Mouse (Mus musculus) spleen, adult 18-20 months (tissue): ENCODE results near the gene Uchl3.
A peak's percentile ranks its signal among the peaks of the same experiment; 100 is the strongest.

Experiments
- DNase-seq, 2 experiments: peaks; one replicate each; pipeline ENCODE4 v3.0.0; 2022; ENCODE audit warnings: mixed read lengths in 2 of 2

The Uchl3 gene

DNA sequence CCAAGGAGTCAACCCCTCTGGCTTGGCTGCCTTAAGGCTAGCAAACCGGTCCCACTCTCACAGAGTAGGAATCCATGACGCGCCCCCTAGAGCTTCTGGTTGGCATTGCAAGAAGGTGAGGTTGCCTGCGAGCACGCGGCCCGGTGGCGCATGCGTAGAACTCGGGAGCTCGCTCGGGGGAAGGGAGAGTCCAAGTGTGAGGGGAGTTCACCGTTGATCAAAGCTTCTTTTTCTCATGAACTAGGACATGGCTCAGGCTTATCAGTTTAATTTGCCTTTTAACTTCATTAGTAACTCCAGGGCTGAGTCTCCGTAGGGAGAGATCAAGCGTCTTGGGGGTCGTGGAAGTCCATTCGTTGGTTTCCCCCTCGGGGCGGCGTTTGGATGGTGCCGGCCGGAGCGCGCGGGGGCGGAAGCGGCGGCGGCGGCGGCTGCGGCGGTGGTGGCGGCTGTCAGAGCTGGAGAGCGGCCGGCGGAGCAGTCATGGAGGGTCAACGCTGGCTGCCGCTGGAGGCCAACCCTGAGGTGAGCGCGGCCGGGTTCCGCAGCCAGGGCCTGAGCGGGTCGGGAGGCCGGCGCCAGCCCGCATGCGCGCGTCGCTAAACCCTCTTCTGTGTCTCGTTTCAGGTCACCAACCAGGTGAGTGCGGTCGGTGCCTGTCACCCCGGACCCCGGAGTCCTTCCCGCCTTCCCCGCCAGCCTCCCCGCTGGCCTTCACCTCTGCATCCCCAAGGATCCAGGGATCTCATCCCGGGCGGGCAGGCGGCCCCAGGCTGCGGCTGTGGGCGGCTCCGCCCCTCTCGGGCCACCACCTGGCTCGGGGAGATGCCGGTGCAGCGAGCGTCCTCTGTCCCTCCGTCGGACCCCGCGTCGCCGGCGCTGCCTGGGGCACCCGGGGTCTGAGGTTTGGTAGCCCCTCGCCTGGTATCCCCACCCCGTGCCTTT lies at the start of gene Uchl3:
TSS of gene Uchl3 (plus strand) at position 387 of the 945 bp plus-strand sequence.
- DNase-seq: peak; percentile 91 to 98

DNA sequence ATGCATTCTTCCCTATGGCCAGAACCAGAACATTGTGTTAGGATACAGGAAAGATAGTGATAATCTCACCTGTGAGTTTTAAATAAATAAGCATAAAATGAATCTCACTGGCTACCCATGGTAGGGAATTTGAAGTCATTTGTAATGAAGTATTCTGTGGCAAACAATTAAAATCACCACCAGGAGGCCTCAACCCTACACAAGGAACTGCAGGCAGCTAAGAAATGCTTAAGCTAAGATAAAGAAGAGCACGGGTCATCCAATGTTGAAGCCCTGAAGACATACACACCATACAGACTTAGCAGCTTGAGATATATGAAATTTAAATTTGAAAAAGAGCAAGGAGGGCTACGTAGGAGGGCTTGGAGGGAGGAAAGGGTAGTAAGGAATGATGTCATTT lies 47.9 kb upstream of the Uchl3 start:
- no peak for DNase-seq

DNA sequence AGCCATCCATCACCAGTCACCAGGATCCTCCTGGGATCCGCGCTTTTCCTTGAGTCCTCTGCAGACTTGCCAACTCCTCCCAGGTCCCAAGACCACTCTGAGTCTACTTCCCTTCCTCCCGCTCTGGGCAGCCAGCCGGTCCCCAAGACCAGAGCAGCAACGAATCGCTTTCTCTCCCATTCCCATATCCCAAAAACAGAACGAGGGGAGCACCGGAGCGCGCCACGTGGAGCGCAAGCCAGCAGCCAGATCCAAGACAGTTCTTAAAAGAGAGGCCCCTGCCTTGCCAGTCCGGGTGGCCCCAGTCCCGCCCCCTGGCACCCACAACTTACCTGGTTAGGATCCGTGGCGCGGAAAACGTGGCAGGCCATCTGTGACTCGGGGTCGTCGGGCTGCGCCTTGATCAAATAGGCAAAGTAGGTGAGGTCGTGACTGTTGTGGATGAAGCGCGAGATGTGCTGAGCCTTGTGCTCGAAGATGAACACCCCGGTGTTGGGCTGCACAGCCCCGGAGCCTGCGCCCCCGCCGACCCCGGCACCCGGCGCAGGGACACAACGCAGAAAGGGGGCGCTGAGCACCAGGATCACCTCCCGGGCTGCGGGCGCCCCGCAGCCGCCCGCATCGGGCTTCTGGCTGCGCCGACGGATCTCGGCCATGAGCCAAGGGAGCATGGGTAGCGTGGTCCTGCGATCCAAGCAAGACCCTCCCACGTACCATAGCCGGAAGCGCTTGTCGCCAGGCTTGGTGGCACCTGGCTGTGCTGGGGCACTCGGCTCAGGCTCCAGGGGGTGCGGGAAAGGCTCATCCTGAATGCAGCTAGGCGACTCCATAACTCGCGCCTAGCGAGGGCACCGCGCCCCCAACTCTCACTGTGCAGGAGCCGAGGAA lies 45.9 kb upstream of the Uchl3 start:
- peak; percentile 5 to 6 for DNase-seq

DNA sequence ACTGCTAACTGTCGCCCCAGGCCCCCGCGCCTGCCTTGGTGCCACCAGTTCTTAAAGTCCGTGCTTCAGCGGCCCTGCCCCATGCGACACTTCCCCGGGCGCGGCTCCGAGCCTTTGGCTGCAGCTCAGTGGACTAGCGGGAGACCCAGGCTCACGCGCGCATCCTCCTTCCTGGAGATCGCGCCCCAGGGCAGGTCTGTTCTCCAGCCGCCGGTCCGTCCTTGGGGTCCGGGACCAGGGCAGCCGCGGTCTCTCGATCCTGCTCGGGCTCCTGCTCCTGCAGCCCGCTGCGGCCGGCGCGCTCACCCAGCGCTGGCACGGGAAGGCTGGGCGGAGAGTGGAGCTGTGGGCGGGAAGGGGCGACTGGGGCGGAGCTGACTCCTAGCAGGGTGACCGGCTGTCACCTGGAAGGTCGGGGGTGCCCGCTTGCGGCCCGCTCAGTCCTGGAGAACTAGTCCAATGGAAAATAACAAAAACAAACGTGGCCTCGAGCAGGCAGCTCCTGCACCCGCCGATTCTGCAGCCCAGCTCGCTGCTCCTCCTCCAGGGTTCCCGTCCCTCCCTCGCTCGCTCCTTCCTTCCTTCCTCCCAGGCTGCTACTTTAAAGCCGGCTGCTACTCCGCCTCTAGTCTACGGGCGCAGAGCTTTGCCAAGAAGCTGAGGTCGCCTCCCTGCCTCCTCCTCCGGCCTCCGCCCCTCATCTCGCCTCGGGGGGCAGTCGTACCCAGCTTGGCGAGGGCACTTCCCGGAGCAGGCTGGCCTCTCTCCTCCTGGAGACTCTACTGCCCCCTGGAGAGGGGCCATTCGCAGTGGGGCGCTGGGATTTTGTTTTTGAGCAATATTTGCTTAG lies 45.0 kb upstream of the Uchl3 start, which contains the start of gene Tbc1d4:
TSS of gene Tbc1d4 (minus strand) at position 673 of the 850 bp plus-strand sequence.
- peak; percentile 28 to 47 for DNase-seq

DNA sequence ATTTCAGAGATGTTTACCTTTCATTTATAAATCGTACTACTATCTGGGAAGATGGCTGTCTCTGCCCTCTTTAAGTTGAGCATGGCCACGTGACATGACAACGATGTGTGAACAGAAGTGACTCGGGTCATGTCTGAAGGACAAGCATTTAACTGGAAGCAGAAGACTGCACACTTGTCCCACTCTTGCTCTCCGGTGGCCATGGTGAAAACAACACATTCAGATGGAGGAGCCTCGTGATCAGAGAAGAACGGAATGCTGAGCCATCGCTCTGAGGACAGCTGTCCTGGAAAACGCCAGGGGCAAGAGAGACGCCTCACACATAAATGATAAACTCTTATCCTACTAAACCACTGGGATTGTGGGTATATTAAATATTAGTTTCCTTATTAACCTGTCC lies 43.1 kb upstream of the Uchl3 start:
- DNase-seq: no peak

DNA sequence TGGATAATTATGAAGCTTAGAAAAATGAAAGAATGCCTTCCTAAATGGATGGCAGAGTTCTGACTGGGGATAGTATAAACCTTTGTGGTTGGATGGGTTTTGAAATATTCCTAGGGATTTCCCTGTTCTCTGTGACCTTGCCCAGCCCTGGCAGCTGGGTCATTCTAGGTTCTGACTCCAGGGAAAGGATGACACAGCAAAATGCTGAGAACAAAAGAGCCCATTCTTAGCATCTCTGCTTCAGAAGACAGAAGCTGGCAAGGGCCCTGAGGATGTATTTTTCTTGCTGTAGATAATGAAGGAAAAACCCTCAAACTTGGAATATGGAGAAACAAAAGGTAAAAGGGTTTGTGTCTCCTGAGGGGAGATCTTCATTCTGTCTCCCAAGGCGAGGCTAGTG lies 40.6 kb upstream of the Uchl3 start:
- DNase-seq: no peak

DNA sequence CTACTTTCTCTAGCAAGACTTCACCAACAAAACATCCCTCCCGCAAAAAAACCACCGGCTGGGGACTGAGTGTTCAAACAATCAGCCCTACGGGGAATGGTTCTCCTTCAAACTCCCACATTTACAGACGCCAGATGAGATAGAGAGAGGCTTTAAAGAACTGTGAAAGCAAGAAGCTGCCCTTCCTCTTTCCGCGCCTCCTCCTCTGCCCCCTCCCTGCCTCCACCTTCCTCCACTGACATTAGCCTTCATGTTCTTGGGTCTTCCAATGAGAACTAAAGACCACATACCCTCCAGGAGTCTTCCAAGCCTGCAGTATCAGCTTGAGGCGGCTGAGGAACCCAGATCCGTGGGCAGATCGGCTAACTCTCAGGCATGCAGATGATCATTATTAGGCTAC lies 37.6 kb upstream of the Uchl3 start:
- no peak for DNase-seq

DNA sequence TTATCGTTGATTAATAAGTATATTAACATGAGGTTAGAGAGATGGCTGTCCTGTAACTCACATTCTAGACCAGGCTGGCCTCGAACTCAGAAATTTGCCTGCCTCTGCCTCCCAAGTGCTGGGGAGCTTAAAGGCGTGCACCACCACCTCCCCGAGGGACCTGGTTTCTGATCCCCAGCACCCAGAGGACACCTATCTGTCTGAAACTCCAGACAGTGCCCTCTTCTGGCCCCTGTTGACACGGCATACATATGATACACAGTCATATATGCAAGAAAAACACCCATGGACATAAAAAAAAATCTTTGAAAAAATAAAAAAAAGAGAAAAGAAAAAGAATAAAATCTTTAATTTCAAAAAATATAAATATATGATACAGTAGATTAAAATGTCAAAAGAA lies 36.1 kb upstream of the Uchl3 start:
- no peak for DNase-seq

DNA sequence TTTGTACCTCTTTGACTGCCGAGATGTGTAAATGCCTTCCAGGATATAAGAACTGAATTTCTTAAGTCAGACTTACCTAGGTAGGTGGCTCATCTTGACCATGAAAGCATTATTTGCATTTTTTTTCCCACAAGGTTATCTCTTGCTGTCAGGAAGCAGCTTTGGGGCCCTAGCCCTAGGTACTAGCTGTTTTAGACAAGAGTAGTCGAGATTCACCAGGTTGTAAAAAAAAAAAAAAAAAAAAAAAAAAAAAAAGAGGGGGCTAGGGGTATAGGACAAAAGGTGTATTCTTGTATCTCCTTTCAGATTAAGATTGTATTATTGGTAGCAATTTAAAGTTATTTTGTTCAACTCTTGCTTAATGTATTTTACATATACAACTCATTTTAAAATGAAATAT lies 23.2 kb upstream of the Uchl3 start:
- no peak for DNase-seq

DNA sequence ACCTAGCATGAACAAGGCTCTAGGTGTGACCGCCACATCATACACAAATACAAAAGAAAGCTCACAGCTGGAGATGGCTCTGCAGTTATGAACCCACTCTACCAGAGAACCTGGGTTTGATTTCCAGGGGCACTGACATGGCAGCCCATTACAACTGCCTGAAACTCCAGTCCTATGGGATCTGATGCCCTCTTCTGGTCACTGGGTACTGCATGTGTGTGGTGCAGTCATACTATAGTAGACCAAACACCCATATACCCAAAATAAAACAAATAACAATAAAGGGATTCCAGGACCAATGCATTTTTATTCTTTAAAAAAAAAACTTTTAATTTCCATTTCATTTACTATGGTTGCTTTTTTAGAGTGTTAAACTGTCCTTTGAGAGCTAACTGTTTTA lies 18.0 kb upstream of the Uchl3 start:
- no peak for DNase-seq

DNA sequence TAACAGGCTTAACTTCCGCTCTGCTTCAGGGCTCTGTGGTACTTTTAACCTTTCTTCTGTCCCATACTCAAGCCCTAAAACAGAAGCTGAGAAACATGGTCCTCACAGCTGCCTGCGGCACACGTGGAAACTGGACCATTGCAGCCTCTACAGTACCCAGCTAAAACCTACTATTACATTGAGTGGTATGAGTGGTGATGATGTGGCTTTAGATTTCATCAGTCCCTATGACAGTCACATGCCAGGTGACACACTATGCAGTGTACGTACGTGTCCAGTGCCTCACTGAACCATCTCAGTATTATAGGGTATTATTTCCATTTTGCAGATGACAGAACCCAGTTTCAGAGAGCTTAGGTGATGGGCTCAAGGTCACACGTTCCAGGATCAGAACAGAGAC lies 16.4 kb upstream of the Uchl3 start:
- no peak for DNase-seq

DNA sequence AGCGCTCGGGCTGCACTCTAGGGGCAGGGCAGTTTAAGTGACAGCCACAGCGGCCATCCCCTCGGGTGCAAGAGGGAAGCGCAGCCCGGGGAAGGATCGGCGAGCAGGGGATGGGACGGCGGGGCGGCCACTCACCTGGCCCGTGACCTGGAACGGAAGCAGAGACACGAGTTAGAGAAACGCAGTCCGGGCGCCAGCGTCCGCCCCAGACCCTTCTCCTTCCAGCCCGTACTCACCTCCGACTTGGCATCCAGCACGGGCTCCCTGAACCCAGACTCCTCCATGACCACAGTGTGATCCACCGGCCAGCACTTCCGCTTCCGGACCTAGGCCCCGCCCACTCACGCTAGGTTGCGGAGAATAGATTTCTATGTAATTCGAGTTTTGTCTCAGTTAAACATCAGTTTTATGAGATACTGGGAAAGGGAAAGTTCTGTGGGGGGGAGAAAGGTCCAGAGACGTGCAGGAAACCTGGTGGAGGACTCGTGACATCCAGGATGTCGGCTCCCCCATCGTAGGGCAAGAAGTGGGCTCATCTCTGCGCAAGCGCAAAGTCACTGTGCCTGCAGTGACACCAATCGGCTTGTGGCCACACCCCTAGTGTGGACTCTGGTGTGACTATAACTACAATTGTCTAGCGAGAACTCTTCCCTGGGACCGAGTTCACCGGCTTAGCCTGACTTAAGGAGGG lies 13.5 kb upstream of the Uchl3 start, which contains the start of gene Commd6:
TSS of gene Commd6 (minus strand) at position 534 of the 691 bp plus-strand sequence.
- peak; percentile 82 to 86 for DNase-seq

DNA sequence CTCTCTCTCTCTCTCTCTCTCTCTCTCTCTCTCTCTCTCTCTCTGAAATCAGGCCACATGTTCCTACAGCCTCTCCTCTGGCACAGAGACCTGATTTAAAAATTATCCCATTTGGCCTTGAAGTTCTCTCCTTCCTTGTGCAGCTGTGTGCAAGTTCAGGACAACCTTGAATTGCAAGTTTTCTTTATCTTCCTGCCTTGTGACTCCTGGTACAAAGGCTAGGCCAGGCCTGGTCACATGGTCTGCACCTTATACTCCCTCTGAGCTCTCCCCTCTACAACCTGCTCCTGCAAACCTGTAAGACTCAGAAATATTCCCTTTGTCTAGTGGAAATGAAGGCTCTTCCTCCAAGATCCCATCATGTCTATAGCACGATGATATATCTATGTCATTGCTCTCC lies 8.8 kb upstream of the Uchl3 start:
- DNase-seq: no peak

DNA sequence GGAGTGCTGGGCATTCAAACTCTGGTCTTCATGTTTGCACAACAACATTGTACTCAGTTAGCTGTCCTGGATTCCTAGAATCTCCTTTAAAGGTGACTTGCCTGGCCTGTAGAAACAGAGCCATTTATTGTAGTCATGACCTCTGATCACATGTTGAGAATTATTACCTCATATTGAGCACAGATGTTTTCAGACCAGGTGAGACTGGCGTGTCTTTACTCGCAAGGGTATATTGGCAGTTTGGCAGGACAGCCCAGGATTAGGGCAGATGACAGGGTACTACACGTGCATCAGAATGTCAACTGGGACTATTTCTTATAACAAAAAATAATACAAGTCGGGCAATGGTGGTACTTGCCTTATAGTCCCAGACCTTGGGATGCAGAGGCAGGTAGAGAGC lies 3.2 kb upstream of the Uchl3 start:
- DNase-seq: no peak

DNA sequence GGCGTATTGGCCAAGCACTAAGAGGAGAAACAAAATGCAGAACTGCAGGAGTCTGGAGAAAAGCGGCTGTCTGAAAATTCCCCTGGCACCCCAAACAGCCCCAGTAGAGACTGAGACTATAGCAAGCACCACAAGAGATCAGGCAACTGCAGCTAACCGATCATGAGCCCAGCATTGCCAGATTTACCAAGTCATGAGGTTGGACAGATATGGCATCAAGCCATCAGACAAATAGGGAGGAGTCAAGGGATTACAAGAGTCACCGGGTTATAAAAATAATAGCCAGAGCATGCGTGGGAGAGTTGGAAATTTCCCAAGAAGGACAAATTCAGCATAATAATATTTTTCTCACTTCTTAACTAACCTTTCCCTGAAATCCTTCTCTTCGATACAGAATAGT lies 1.2 kb upstream of the Uchl3 start:
- no peak for DNase-seq

DNA sequence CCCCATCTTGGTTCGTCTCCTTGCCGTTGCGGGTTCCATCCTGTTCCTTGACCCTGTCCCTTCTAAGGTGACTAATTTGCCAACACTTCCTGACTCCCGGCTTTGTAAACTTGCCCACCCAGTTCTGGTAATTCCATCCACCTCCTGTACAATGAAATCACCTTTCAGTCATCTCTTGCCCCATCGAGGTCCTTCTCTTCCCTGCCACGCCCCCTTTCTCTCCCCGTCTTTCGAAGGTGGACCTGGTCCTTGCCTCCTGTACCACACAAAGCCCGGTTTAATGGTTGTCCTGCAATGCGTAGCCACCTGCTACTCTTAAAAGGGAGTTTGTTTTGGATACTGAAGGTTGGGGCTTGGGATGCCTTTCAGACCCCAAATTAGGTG lies 751 bp downstream of the Uchl3 start:
- DNase-seq: no peak

DNA sequence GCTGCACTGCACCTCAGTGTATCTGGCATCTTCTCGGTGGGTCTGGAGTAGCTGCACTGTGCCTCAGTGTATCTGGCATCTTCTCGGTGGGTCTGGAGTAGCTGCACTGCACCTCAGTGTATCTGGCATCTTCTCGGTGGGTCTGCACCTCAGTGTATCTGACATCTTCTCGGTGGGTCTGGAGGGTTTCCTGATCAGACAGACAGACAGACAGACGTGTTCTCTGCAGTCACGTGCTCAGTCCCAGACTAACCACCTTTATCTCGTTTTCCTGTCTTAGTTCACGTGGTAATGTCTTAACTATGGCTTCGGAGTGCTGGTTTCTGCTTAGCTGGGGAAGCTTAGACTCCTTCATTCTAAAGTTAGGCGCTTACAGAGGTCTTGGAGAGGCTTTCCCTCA lies 2.5 kb downstream of the Uchl3 start:
- no peak for DNase-seq

DNA sequence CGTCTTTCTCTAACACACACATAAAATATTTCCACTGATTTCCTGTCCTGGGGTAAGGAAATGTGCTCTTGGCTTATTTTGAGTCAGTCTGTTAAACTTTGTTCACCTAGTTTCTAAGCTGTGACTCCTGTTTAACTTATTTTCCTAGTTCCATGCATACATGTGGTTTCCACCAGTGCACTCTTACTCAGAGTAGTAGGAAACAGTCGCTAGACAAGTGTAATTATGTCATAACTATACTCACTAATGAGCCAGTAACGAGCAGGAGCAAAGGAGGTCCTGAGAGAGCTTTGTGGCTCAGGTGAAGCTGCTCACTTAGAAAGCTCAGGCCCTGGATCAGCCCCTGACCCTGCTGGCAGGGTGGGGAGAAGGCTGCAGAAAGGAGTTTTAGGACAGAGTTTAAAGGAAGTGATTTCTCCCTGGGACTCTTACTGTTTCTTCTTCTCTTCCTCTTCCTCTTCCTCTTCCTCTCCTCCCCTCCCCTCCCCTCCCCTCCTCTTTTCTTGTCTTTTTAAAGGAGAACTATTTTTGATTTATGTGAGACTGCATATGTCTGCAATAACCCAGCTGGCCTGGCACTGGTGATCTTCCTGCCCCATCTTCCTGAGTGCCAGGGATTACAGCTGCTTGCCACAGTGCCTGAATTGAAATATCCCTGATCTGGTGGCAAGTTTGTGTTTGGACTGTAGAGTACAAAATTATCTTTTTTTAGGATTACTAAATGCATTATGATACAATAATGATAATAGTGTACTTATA lies 8.1 kb downstream of the Uchl3 start:
- no peak for DNase-seq

DNA sequence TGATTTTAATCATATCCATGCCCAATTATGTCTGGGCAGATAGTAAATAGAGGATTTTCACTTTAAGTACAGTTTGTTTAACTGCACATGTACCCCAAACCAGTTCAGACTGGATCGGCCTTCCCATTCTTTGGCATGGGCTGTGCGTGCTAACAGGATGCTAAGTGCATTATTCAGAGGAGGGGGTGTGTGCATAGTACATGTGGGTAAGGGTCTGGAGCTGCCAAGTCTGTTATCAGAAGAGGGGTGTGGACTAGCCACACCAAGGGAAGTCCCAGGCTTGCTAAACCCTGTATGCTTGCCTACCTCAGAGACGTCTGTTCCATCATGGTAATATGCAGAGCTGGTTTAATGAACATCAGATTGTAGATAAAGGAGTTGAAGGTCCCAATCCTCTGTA lies 10.5 kb downstream of the Uchl3 start:
- no peak for DNase-seq

DNA sequence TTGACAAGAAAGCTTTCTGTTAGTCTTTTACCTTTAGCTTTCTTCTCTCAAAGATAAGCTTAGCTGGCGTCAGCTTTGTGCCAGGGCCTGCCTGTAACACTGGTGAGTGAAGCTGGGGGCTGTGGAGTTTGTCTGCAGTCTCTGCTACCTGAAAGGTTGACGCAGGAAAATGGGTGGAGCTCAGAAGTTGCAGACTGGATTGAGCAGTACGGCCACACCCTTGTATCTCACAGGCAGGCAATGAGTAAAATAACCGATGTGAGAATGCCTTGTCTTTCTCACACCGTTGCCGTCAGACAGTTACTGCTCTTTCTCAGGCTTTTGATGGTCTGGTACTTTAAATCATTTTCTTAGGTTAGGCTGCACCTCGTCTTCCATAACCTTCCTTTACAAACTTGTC lies 12.3 kb downstream of the Uchl3 start:
- no peak for DNase-seq

DNA sequence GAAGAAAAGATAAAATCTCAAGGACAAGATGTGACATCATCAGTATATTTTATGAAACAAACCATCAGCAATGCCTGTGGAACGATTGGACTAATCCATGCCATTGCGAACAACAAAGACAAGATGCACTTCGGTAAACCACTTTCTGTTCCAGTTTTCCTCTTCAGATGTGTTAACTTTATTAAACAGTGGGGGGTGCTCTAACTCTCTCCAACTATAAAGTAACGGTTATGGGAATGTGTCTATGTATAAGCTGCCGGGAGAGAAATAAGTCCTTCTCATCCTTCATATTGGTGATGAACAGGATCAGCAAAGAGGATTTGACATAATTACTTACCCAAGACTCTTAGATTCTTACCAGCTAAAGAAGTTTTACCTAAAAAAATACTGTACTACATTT lies 12.8 kb downstream of the Uchl3 start:
- no peak for DNase-seq
